Mouse (Mus musculus) mature B cell (primary cell): Measurements from ENCODE around the gene Fam167b.

Experiments used
- in situ Hi-C: fragments of 300-500 bp; cut with MboI; formaldehyde crosslinking; loops from 2 replicates; pipeline ENCODE4 v1.14.3; 2019

Fam167b gene

DNA sequence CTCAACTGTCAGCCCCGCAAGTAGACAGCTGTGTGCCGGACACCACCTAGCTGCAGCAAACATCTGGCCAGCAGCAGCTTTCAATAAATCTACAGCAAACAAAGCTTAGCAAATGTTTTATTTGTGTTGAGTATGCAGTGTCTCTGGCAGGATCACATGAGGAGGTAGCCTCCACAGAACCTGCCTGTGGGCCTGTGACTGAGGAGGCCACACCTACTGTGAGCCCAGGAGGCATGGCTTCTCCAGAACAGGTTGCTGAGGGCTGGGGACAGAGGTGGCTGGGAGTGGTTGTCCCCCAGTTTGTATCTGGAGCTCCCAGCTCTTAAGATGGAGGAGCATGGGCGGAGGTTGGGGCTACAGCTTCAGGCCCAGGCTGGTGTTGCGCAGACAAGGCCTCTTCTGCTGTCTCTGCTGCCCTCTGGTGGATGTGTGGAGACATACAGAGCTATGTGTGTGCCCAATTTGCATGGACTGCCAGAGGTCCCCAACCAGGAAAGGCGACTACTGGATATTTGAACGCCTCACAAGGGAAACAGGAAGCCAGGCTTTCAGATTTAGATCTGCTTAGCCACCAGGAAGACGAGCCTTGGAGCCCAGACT is 30.2 kb upstream of the Fam167b start:
- in situ Hi-C loops, result loop anchor here (10.0 kb wide), 1 partner anchor 64 kb away; the partner anchor contains the start of gene Hdac1

DNA sequence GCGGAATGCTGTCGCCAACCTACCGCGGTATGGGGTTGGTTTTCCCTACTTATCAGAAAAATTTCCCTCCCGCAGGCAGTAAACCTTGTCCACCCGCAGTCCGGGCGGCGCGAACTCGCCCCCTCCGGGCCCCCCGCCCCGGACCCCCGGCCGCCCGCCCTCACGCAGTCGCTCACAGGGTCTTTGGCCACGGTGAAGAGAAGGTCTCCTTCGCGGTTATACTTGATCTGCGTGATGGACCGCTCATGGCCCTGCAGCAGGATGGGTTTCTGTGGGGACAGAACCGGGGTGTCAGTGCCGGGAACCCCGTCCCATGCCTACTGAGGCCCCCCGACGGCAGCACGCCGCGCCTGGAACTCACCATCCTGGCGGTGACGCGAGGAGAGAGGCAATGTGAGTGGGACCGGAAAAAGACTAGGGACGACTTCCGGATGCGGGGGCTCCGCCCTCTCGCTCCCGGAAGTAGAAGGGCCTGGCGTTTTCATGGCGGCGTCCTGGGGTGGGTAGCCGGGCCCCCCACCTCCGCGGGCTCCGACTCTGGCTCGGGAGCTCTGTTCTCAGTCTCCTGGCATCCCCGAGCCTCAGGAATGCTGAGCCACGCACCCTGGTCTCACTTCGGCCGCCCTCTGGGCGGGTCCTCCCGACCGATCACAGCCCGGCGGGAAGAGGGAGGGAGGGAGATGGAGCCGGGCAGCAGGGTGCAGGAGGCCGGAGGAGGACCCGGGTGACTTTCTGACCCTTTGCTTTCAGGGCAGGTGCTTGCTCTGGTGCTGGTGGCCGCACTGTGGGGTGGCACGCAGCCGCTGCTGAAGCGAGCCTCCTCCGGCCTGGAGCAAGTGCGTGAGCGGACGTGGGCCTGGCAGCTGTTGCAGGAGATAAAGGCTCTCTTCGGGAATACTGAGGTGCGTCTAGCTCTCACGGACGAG is 22.1 kb upstream of the Fam167b start, which contains the start of the genes Eif3i and Tmem234:
Gene Eif3i (minus strand): TSS at position 416 of the 926 bp plus-strand sequence.
Gene Tmem234 (plus strand): TSS at position 436 of the 926 bp plus-strand sequence.
- in situ Hi-C loops, result loop anchor here (10.0 kb wide), 1 partner anchor 56 kb away; the partner anchor contains the start of gene Hdac1

DNA sequence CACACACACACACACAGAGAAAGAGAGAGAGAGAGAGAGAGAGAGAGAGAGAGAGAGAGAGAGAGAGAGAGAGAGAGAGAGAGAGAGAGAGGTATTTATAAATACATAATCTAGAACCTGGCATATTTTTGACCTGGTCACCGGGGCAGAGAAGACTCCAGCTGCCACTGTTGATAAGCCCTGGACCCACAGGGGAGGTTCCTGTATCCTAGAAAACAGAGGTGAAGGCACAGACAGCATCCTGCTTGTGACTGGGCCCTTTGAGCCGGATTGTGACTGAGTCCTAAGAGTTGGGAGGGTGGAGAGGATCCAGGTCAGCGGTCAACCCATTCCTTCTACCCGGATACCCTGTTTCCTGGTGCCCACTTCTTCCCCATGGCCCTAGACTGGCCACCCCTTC is 10.5 kb upstream of the Fam167b start:
- in situ Hi-C loops, result no loop called here

DNA sequence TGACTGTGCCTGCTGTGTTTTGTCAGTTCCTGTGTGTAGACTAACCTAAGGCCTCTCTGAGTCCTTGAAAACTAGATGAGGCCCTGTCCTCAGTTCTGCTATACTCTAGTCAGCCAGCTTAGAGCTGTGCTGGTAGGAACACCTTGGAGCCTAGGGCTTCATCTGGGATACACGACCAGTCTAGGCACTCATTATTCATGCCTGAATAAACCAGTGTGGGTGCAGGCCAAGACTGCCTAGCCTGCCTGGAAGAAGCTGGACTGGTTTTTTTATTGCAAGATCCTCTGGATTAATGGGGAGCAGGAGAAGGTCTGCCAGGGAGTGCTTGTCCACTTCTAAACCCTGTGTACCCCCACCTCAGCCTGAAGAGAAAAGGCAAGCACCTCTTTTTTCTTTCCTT is 8.6 kb upstream of the Fam167b start:
- in situ Hi-C loops, result no loop called here

DNA sequence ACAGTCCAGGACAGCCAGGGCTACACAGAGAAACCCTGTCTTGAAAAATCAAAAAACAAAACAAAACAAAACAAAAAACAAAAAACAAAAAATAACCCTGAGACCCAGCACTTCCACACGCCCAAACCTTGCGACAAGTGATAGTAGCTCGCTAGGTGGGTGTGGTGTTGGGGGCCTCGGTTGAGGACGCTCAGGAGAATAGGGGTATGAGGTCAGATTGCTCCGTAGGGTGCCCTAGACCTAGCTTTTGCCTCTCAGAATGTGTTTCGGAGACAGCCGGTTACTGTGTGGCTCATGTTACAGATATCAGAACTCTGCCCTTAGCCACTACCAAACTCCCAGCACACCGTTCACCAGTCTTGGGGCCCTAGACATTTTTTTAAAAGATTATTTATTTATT is 7.4 kb upstream of the Fam167b start:
- in situ Hi-C loops, result no loop called here

DNA sequence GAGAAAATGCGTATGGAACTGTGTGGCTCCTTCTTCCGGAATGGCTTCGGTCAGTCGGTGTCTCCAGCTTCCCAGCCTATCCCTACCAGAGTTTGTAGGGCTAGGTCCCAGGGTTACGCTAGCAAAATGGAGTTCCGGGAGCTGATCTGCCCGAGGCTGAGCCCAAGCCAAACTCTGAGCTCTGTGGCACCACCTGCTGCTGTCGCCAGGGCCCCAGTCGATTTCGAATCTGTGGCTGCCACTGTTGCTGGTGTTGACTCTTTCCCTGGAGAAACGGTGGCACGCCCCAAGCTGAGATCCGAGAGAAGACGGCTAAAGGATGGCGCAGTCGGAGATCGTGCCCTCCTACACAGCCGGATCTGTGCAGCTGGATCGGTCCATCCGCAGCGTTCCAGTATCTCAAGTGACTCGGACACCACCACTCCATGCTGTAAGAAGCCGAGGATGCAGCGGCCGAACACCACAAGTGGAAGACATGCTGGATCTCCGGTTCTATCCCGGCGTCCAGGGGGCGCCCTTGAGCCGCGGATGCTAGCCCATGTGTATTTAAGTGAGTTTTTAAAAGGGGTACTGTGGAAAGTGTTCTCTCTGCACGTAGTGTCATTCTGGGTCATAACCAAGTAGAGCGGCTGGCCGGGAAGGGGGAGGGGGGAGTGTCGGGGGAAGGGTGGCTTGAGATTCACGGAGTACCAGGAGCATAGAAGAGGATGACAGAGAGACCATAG is 6.7 kb upstream of the Fam167b start:
- in situ Hi-C loops, result no loop called here

DNA sequence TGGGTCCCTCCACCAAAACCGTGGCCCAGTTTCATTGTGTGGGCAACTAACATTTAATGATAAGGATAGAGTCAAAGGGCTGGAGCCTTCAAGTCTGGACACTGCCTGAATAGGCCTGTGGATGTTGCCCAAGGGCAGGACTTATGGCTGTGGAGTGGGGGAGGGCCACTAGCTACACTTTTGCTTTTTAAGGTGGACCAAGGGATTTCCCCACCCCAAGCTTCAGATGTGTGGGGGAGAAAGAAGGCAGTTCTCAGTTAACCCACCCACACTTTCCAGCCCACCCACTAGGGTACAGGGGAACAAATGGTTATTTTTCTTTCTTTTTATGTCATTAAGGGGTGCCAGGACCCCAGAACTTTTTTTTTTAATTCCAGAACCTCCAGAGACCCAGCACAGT is 6.0 kb upstream of the Fam167b start:
- in situ Hi-C loops, result no loop called here

DNA sequence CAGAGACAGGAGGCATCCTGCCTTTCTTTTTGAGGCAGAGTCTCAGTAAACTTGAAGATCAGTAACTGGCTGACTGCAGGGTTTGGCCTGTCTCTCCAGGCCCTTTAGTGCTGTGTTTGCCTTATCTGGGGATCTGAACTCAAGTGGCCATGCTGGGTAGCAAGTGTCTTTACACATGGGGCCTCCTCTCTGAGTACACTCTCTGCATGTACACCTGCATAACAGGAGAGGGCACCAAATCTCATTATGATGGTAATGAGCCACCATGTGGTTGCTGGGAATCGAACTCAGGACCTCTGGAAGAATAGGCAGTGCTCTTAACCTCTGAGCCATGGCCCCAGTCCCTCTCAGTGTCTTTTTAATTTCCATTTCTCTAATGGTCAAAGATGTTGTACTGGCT is 3.9 kb upstream of the Fam167b start:
- in situ Hi-C loops, result no loop called here

DNA sequence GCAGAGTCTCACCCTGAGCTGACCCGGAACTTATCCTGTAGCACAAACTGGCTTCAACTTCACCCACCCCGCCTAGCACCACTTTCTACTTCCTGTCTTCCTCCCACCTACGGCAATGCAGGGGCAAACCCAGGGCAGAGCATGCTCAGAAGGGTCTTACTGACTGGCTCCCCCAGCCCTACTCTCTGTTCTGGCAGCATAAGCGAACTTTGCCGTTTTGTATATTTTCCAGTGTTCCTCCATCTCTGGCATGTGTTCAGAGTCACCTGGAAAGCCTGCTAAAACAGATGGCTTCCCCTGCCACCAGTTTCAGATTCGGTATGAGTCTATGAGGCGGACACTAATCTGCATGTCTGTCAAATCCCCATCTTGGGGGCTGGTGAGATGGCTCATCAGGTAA is 2.0 kb upstream of the Fam167b start:
- in situ Hi-C loops, result no loop called here

DNA sequence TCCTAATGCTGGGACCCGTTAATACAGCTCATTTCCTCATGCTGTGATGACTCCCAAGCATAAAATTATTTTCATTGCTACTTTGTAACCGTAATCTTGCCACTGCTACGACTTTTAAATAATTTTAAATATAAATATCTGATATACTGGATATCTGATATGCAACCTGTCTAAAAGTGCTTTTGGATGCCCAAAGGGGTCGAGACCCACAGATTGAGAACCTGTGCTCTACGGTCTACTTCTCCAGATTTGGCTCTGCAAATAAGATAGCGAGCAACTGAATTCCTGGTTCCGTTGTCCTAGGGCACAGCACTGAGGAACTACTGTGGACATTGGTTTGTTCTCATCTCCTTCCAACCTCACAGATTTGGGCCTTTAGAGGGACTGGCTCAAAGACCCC is 661 bp downstream of the Fam167b start:
- in situ Hi-C loops, result no loop called here

DNA sequence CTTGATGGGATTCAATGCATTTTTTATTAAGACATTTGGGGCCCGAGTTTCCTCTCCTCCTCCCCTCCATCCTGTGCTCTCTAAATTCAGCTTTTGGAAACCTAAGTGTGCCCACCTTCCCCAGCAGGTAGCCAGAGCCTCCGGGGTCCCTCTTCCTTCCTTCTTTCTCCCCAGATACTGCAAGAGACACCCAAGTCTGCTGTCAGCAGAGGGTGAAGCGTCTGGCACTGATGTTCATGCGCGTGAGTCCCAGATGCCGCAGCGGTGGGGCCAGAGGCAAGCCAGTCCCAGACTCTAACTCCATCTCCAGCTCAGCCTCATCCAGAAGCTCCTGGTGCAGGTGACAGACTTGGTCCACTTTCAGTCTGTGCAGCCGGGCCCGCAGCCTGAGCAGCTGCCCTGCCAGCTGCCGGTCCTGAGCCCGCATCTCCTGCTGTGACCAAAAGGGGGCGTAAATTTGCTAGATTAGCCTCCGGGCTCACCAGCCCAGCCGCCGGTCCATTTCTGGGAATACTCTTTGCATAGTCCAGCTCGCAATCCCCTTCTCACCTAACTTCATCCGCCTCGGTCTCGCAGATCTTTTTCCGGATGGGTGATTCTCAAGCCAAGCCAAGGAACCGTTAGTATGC is 1.4 kb downstream of the Fam167b start:
- in situ Hi-C loops, result no loop called here

DNA sequence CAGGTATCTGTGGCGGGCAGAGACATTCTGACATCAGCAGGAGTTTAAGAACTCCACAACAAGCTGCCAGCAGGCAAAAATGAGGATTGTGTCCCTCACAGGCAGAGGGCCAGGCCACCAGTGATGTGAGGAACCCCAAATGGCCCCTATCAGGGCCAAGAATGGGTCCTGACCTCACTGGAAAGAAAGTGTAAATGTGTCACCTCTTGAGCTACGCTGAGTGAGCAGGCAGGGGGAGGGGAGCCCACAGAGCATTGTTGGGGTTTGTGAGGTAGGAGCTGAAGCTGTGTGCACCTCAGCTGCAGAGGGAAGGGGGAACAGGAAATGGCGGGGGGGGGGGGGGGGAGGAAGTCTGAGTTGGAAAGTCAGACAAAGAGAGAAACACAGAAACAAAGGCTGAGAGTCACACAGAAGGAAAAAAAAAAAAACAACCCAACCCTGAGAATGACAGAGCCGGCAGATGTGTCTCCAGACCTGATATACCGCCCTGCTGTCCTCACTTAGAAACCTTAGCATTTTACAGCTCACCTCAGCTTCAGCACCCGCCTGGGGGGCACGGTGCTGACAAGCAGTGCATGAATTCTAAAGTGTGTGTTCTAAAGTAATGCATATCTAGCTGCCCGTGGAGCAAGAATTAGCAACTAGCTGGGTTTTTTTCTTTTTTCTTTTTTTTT is 3.0 kb downstream of the Fam167b start:
- in situ Hi-C loops, result no loop called here

DNA sequence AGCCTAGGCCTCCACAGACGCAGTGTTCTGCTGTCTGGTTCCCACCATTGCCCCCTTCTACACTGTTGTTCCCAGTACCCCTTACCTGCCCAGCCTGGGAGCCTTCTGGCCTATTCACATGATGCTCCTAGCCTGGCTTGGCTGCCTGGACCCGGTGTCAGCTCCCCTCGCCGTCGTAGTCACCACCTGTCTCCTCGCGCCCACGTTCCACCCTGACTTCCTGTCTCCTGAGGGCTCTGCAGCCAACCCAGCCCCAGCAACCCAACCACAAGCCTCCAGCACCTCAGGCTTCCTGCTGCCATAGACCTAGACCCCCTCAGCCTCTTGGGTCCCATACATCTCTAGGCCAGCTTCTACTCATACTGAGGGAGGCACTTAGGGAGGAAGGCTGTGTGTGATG is 4.9 kb downstream of the Fam167b start, which contains the start of gene Lck:
Gene Lck (minus strand): TSS at position 212 of the 400 bp plus-strand sequence.
- in situ Hi-C loops, result no loop called here

DNA sequence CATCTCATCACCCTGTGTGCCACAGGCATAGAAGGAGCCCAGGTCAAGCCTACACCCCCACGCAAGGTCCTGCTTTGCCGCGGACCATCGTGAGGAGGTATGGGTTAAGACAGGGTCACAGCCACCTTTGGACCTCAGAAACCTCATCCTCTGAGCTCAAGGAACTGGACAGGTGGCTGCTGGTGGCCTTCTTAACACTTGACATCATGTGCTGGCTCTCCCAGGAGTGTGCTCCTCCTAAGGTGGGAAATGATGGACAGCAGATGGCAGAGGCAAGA is 5.3 kb downstream of the Fam167b start:
- in situ Hi-C loops, result no loop called here

DNA sequence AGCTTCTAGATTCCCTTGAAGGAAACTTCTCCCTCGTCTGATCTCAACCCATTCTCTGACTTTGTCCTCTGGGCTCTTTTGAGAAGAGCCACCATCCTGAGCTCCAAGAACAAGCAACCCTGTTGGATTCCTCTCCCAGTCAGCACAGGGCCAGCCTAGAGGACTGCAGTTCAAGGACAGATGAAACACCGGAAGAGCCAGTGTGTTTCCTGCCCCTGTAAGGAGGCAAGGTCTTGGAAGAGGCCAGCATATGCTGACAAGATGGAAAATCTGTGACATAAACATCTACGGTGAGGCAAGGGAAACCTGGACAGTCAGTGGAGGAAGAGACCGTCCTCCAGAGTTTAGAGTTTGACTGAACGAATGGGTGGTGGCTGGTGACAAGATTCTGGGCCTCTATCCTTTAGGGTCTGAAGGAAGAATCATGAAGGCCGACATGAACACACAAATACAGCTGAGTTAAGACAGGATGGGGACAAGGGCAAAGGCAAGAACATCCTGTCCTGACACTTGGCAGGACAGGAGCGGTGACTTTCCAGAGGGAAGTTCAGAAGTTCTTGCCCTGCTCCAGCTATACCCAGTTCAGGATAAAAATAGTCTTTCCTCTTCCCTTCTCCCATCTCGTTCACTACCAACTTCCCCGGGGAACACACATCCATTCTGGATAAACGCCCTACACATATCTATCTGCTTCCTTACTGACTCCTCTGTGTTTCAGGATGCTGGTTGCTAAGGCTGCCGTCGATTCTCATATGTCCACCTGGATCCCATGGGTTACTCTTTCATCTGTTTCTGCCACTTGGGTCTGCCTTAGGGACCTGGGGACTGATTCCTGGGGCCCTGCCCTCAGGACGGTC is 5.9 kb downstream of the Fam167b start:
- in situ Hi-C loops, result no loop called here

DNA sequence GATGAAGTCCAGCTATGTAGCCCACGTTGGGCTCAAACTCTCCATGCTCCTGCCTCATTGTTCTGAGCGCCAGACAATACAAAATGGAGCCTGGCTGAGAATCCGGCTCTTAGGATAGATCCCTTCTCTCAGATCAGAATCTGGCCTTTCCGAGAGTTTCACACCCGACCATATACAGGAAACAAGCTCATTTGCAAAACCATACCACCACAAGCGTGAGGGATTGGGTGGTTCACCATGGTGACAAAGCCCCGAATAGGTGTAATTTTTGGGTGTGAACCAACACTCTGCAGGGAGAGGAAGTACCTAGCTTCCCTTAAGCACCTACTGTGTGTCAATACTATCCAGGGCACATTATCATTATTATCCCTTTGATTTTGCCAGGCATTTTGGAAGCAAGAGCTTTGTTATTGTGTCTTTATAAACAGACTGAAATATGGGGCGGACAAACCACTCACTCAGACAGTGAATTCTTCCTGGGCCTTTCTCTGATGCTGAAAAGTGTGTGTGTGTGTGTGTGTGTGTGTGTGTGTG is 6.7 kb downstream of the Fam167b start:
- in situ Hi-C loops, result no loop called here

DNA sequence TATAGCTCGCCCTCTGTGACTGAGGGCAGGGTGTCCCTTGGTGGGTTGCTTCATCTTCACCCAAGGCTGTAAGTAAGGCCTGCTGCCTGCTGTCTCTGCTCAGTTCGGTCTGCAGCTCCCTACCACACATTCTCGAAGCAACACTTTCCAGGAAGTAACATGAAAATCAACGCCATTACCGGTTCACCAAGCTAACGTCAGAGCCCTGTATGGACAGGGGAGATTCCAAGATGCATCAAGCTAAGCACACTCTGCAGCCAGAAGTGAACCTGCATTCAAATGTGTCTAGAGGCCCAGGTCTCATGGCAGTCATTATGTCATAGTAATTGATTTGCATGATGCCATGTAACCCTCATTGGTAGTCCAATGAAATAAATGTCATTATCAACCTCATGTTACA is 8.3 kb downstream of the Fam167b start:
- in situ Hi-C loops, result no loop called here

DNA sequence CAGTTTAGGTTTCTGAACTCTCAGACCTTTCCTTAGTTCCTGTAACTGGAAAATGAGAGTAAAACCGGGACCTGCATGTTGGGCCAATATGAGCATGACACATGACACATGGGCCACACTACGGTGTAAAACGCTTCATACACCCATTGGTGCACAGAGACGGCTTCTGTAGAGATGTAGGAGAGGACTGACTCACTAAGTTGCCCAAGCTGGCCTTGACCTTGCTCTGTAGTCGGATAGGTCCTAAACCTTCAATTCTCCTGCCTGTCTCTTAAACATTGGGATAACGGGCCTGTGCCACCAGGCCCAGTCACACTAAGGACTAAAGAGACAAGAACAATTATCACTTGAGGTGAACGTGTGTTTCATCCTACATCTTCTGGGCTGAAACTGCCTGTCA is 10.0 kb downstream of the Fam167b start:
- in situ Hi-C loops, result no loop called here

DNA sequence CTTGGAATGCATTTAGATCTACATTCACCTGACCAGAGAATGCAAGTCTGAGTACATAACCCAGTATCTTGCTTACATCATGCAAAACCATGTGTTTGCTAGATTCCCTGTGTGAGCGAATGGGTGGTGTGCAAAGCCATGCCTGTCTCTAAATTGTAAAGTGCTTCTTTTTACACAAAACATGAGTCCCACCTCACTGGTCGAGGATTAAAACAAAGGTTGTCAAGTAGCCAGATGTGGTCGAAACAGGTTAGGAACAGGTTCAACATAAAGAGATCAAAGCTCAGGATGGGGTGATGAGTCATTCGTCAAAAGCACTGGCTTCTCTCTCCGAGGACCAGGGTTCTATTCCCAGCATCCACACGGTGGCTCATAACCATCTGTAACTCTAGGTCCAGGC is 13.2 kb downstream of the Fam167b start:
- in situ Hi-C loops, result no loop called here

DNA sequence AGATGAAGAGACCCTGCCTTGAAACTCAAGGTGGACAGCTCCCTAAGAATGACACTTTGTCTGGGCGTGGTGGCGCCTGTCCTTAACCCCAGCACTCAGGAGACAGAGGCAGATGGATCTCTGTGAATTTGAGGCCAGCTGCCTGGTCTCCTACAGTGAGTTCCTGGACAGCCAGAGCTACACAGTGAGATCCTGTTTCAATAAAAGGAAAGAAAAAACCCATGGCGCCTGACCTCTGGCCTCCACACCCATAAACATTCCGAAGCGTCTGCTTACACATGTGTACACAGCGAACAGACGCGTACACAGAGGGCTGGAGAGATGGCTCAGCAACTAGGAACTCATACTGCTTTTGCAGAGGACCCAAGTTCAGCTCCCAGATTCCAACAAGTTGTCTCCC is 14.6 kb downstream of the Fam167b start:
- in situ Hi-C loops, result no loop called here
